Mouse (Mus musculus) gastrocnemius, adult 8-10 months (tissue): ENCODE results near the gene Coq9. TPM values are rescaled to one million over a fixed set of nuclear protein-coding genes. Genes with fewer than 3 reads are reported as not detected.

ENCODE experiments used
- total RNA-seq, 4 experiments: library from RNA; stranded (reverse); gene quantifications; 2 replicates each; pipeline ENCODE4 v1.2.4; 2022

Gene Coq9
- total RNA-seq, 4 experiments from 2014 or later, result 372 to 412 (median 383) TPM

Other genes starting within 250 kb of the Coq9 start
- gene Rspry1, start 236.4 kb upstream of the Coq9 start, total RNA-seq, result 1 to 10 TPM; 7.3 to 8.9 (median 8.2) TPM
- 10 to 100 TPM; 16.9 to 23.1 (median 18.4) TPM for gene Fam192a, start 236.3 kb upstream of the Coq9 start, total RNA-seq
- 10 to 100 TPM; 43.4 to 55.1 (median 45.7) TPM for gene Arl2bp, start 171.7 kb upstream of the Coq9 start, total RNA-seq
- 1 to 10 TPM in 2 of 4 experiments, under 1 TPM in 1, not detected in 1; 0.92 to 2.5 (median 1.8) TPM for gene Pllp, start 142.0 kb upstream of the Coq9 start, total RNA-seq
- not detected for gene Ccl22, start 92.7 kb upstream of the Coq9 start, total RNA-seq
- gene Cx3cl1, start 66.3 kb upstream of the Coq9 start, total RNA-seq, result 1 to 10 TPM in 3 of 4 experiments, under 1 TPM in 1; 0.89 to 1.4 (median 1.2) TPM
- gene Ccl17, start 27.9 kb upstream of the Coq9 start, total RNA-seq, result under 1 TPM in 1 of 4 experiments, not detected in 3; 0.70 TPM
- gene Ciapin1, start within 50 bp of the Coq9 start, total RNA-seq, result 10 to 100 TPM; 25.4 to 55.4 (median 29.0) TPM
- gene Polr2c, start 19.1 kb downstream of the Coq9 start, total RNA-seq, result 10 to 100 TPM; 52.3 to 61.1 (median 56.1) TPM
- gene Dok4, start 38.0 kb downstream of the Coq9 start, total RNA-seq, result 1 to 10 TPM; 2.5 to 4.7 (median 2.8) TPM
- 1 to 10 TPM; 2.5 to 3.5 (median 3.1) TPM for gene Ccdc102a, start 79.8 kb downstream of the Coq9 start, total RNA-seq
- gene Adgrg5, start 85.4 kb downstream of the Coq9 start, total RNA-seq, result under 1 TPM in 1 of 4 experiments, not detected in 3; 0.09 TPM
- 10 to 100 TPM; 11.1 to 18.9 (median 12.8) TPM for gene Adgrg1, start 136.4 kb downstream of the Coq9 start, total RNA-seq
- under 1 TPM in 3 of 4 experiments, not detected in 1; 0.13 to 0.27 (median 0.18) TPM for gene Adgrg3, start 179.4 kb downstream of the Coq9 start, total RNA-seq
- not detected for gene Drc7, start 216.8 kb downstream of the Coq9 start, total RNA-seq
- gene Katnb1, start 242.9 kb downstream of the Coq9 start, total RNA-seq, result 1 to 10 TPM; 7.0 to 8.9 (median 7.6) TPM